Mouse (Mus musculus) adrenal gland, adult 18-20 months (tissue): ENCODE measurements at regions not wholly inside any gene's neighbourhood (a gene's known extent, or its start where the extent isn't known, plus 50 kb on each side); places are given as distances from the start of the nearest gene placed in this dataset.

ENCODE experiments used
- DNase-seq, 2 experiments: peaks; one replicate each; pipeline ENCODE4 v3.0.0; 2021 to 2022; ENCODE audit warnings: low spot score in 2 of 2

DNA sequence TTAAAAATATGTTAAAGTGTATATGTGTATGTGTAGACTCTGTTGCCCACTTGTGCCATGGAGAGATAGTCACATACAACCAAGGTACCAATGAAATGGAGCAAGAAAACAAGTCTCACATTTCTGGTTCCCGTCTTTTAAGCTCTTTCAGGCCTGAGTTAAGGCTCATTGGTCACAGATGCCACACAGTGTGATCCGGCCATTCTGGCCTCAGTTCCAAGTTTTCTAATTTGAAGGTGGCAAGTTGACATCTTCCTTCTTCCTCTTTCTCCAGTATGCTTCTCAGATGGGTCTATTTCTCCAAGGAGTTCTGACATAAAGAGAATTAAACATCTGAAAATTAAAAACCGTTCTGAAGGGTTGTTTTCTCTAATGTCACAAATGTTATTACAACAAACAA is 66.9 kb upstream of the Zfp703 start:
- DNase-seq = no peak

- no peak for DNase-seq
Measured at GRCm38 (mm10) chr8:26913562-26914529, 63.3 kb upstream of the Zfp703 start.

DNA sequence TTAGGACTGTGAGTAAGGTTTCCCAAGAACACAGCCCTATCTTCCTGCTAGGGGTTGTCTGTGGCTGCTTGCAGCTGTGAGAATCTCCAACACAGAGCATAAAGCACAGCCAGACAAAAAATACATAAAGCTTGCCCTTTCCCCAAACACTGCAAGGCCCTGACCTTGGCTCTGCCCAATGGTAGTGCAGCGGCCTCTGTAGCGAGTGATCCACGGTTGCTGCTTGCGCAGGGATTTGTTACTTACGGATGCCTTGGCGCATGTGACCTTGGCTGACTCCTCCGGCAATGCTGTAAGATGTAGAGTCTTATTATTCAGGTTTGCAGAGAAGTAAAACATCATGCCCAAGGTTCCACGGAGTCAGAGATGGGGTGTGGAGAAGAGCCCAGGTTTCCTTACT is 61.4 kb upstream of the Zfp703 start:
- DNase-seq = peak in 1 of 2 experiments; percentile 33

DNA sequence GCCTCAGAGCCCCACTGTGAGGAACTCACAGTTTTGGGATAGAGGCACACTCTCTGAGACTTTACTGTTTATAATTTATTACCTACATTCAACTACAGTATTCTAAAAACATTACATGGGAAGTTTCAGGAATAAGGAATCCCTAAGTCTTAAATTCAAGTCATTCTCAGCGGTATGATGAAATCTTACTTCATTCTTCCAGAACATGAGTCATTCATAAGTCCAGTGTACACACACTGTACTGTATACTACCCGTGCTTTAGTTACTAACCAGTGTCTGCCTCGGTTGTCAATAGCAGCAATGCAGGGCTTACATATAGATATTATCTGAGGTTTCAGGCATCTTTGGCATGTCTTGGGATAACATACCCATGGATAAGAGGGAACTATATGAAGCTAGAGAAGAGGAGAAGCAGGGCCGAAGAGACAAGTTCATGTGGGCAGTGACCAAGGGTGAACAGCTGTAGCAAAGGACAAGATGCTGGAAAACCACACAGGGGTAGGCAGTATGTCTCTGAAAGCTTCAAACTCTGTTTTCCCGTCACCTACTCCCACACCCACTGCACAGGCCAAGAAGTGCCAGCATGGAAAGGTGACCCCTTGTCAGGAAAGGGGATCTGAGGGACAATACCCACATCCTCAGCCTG is 55.5 kb upstream of the Zfp703 start:
- DNase-seq = no peak

GRCm38 (mm10) chr8:26922178-26922540 is 55.0 kb upstream of the Zfp703 start:
- no peak for DNase-seq

- no peak for DNase-seq
Measured at GRCm38 (mm10) chr8:26923166-26923565, 54.0 kb upstream of the Zfp703 start.
